Mouse (Mus musculus): ENCODE measurements around the gene Ppp6r1. TPM values are rescaled to one million over a fixed set of nuclear protein-coding genes. Genes with fewer than 3 reads are reported as not detected.
A peak's percentile ranks its signal among the peaks of the same experiment; 100 is the strongest.

The Ppp6r1 gene
- polyA plus RNA-seq, 1 experiment from 2014 or later = 7.6 TPM

DNA sequence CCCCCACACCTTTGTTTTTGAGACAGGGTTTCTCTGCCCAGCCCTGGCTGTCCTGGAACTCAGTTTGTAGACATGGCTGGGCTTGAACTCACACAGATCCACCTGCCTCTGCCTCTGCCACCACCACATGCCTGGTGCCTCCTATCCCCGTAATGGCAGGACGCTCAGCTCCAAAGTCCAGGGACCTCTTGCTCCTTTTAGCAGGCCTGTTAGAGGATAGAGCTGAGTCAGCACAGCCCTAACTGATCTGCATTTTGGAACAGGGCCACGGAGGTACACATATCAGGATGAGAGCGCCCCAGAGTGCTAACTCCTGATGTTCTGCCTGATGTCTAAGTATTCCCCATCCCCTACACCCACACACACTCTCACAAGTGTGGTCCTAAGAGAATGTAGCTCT is 27.8 kb downstream of the Ppp6r1 start, which contains the start of gene Tmem86b:
Tmem86b (minus strand) TSS at position 392 of the 400 bp plus-strand sequence.
- Histone ChIP-seq H3K4me2 (ENCODE audit: low read length) (no peak within 1 kb of the TSS), H3K9me3 (ENCODE audit: control insufficient read depth, low read length) (no peaks in the 10 kb centered on the region), H3K27me3 (replicated peaks; ENCODE audit: control insufficient read depth, insufficient read depth, low read length) (no peaks in the 10 kb centered on the region), H3K4me3 (replicated peaks; ENCODE audit: low read length) (no peak within 1 kb of the TSS), H3K9ac (replicated peaks; ENCODE audit: low read depth, low read length) (no peak within 1 kb of the TSS), H3K36me3 (ENCODE audit: control insufficient read depth, insufficient read depth) (peaks cover 36% of the 10 kb centered on the region), H3K4me1 (replicated peaks; ENCODE audit: control insufficient read depth, insufficient read depth, low read length) (no peaks in the 10 kb centered on the region), H3K27ac (ENCODE audit: low read length) (no peak within 1 kb of the TSS)
- 93% methylated on average over 4 of the region's 4 CpGs for WGBS
- ATAC-seq = no peak

DNA sequence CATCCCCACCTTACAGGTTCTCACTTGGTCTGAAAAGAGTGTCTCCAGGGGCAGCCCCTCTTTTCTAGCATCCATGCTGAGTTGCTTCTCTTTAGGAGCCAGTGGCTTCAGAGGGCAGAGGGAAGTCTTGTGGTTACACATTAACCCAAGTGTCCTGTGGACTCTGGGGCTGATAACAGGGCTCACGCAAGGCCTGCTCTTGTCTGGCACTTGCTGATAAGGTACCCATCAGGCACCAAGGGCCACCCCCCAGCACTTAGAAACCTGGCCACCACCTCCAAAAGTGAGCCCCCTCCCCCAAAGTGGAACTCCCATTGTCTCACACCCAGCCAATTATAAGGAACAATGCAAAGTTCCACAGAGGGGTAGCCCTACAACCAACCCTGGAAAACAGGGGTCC is 28.6 kb downstream of the Ppp6r1 start:
- no peaks in the 10 kb centered on the region for H3K27me3 ChIP-seq (replicated peaks; ENCODE audit: control insufficient read depth, insufficient read depth, low read length)
- H3K4me3 ChIP-seq (replicated peaks; ENCODE audit: low read length) = no peak overlapping the region
- H3K9ac ChIP-seq (replicated peaks; ENCODE audit: low read depth, low read length) = no peak overlapping the region
- H3K9me3 ChIP-seq (ENCODE audit: control insufficient read depth, low read length) = no peaks in the 10 kb centered on the region
- H3K27ac ChIP-seq (ENCODE audit: low read length) = no peak overlapping the region
- H3K4me2 ChIP-seq (ENCODE audit: low read length) = no peak overlapping the region
- peaks cover 31% of the 10 kb centered on the region for H3K36me3 ChIP-seq (ENCODE audit: control insufficient read depth, insufficient read depth)
- 92% methylated on average over 1 of the region's 1 CpGs for WGBS
- ATAC-seq = no peak
- no peaks in the 10 kb centered on the region for H3K4me1 ChIP-seq (replicated peaks; ENCODE audit: control insufficient read depth, insufficient read depth, low read length)

DNA sequence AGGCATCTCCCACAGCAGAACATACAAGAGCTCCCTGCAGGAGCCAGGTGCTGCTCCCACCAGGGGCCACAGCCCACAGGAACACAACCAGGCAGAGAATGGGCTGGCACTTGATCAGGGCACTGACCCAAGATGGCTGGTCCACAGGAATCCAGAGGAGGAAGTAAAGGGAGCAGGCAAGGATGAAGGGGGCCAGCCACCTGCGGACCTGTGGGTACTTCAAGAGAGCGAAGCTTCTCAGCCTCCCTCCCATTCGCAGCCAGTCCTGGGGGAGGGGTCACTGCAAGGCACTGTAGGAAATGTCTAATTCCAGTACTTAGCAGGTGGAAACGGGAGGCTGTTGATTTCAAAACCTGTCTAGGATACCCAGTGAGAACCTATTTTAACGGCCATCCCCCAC is 29.2 kb downstream of the Ppp6r1 start:
- no peaks in the 10 kb centered on the region for H3K4me1 ChIP-seq (replicated peaks; ENCODE audit: control insufficient read depth, insufficient read depth, low read length)
- no peaks in the 10 kb centered on the region for H3K9me3 ChIP-seq (ENCODE audit: control insufficient read depth, low read length)
- no peak overlapping the region for H3K4me2 ChIP-seq (ENCODE audit: low read length)
- H3K9ac ChIP-seq (replicated peaks; ENCODE audit: low read depth, low read length) = no peak overlapping the region
- no peak overlapping the region for H3K27ac ChIP-seq (ENCODE audit: low read length)
- no peaks in the 10 kb centered on the region for H3K27me3 ChIP-seq (replicated peaks; ENCODE audit: control insufficient read depth, insufficient read depth, low read length)
- H3K36me3 ChIP-seq (ENCODE audit: control insufficient read depth, insufficient read depth) = peaks cover 27% of the 10 kb centered on the region
- 92% methylated on average over 5 of the region's 5 CpGs for WGBS
- no peak for ATAC-seq
- H3K4me3 ChIP-seq (replicated peaks; ENCODE audit: low read length) = no peak overlapping the region

DNA sequence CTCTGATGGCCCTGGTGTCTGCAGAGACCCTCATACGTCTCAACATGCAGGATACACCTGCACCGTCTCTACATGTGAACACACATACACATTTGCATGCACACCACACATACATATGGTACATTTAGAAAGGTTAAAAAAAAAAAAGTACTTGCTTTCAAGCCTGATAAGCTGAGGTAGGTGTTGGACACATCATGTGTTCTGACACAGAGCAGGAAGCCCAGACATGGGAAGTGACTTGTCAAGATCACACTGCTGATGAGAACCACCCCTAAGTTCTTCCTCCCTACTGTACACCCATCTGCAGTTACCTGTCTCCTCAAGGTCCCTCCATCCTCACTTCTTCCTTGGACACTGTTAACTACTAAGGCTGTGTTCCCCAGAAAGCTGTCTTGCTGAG is 32.9 kb downstream of the Ppp6r1 start:
- WGBS = 93% methylated on average over 2 of the region's 2 CpGs

DNA sequence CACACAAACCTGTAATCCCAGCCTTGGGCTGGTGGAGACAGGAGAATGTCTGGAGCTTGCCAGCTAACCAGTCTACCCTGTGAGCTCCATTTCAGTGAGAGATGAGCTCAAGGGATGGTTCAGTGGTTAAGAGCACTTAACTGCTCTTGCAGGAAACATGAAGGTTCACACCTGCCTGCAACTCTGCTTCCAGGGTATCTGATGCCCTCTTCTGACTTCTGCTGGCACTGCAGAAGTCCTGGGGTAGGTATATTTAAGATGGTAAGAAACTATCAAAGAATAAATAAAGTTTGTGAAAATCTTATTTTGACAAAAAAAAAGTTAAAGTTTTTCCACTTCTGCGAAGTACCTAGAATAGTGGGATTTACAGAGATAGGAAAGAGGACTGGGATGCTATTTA is 34.5 kb downstream of the Ppp6r1 start:
- H3K27ac ChIP-seq (ENCODE audit: low read length) = no peak overlapping the region
- no peaks in the 10 kb centered on the region for H3K9me3 ChIP-seq (ENCODE audit: control insufficient read depth, low read length)
- WGBS = 44% methylated on average over 1 of the region's 1 CpGs
- no peaks in the 10 kb centered on the region for H3K4me1 ChIP-seq (replicated peaks; ENCODE audit: control insufficient read depth, insufficient read depth, low read length)
- H3K27me3 ChIP-seq (replicated peaks; ENCODE audit: control insufficient read depth, insufficient read depth, low read length) = no peaks in the 10 kb centered on the region
- no peak for ATAC-seq
- H3K4me3 ChIP-seq (replicated peaks; ENCODE audit: low read length) = no peak overlapping the region
- H3K36me3 ChIP-seq (ENCODE audit: control insufficient read depth, insufficient read depth) = peaks cover 6% of the 10 kb centered on the region
- H3K9ac ChIP-seq (replicated peaks; ENCODE audit: low read depth, low read length) = no peak overlapping the region
- no peak overlapping the region for H3K4me2 ChIP-seq (ENCODE audit: low read length)

More for the DNA sequence above, 32.9 kb downstream of the Ppp6r1 start:
- Histone ChIP-seq H3K4me2 (ENCODE audit: low read length) (no peak overlapping the region), H3K27me3 (replicated peaks; ENCODE audit: control insufficient read depth, insufficient read depth, low read length) (no peaks in the 10 kb centered on the region), H3K27ac (ENCODE audit: low read length) (no peak overlapping the region), H3K4me1 (replicated peaks; ENCODE audit: control insufficient read depth, insufficient read depth, low read length) (no peaks in the 10 kb centered on the region), H3K9me3 (ENCODE audit: control insufficient read depth, low read length) (no peaks in the 10 kb centered on the region), H3K36me3 (ENCODE audit: control insufficient read depth, insufficient read depth) (peaks cover 12% of the 10 kb centered on the region), H3K9ac (replicated peaks; ENCODE audit: low read depth, low read length) (no peak overlapping the region), H3K4me3 (replicated peaks; ENCODE audit: low read length) (no peak overlapping the region)
- no peak for ATAC-seq

DNA sequence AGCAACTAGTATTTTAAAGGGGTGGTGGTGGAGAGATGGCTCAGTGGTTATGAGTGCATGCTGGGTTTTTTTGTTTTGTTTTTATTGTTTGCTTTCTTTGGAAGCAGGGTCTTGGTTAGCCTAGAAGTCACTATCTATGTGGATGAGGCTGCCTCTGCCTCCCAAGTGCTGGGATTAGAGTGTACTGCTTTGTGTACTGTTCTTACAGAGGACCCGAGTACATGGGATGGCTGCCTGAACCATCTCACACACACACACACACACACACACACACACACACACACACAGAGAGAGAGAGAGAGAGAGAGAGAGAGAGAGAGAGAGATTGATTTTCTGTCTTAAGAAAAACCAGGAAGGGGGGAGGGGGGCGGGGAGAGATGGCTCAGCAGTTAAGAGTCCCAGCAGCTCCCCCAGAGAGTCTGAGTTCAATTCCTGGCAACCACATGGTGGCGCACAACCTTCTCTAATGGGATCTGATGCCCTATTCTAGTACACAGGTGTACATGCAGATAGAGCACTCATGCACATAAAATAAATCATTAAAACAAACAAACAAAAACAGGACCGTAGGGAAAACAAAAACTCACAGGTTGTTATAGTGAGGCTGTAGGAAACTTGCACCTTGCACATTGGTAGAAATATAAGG is 35.2 kb downstream of the Ppp6r1 start:
- Histone ChIP-seq H3K27ac (ENCODE audit: low read length) (no peak overlapping the region), H3K4me1 (replicated peaks; ENCODE audit: control insufficient read depth, insufficient read depth, low read length) (no peaks in the 10 kb centered on the region), H3K4me3 (replicated peaks; ENCODE audit: low read length) (no peak overlapping the region), H3K9ac (replicated peaks; ENCODE audit: low read depth, low read length) (no peak overlapping the region), H3K27me3 (replicated peaks; ENCODE audit: control insufficient read depth, insufficient read depth, low read length) (no peaks in the 10 kb centered on the region), H3K4me2 (ENCODE audit: low read length) (no peak overlapping the region), H3K36me3 (ENCODE audit: control insufficient read depth, insufficient read depth) (peaks cover 6% of the 10 kb centered on the region), H3K9me3 (ENCODE audit: control insufficient read depth, low read length) (no peaks in the 10 kb centered on the region)
- peak; percentile 68 for ATAC-seq
- 19% methylated on average over 4 of the region's 4 CpGs for WGBS

DNA sequence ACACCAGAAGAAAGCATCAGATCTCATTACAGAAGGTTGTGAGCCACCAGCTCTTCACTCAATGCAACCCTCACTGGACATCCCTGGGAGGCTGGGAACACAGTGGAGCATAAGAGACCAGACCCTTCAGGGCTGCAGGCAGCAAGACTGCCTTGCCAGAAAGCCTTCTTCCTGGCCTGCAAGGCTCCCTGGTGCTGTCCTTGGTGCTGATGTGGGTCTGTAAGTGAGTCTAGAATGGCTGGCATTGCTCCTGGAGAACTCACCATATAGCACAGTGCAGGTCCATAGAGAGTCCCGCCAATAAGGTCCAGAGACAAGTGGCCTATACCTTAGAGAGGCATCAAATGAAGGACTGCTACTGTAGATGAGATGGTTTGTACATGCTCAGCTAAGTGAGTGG is 38.8 kb downstream of the Ppp6r1 start:
- no peaks in the 10 kb centered on the region for H3K36me3 ChIP-seq (ENCODE audit: control insufficient read depth, insufficient read depth)

DNA sequence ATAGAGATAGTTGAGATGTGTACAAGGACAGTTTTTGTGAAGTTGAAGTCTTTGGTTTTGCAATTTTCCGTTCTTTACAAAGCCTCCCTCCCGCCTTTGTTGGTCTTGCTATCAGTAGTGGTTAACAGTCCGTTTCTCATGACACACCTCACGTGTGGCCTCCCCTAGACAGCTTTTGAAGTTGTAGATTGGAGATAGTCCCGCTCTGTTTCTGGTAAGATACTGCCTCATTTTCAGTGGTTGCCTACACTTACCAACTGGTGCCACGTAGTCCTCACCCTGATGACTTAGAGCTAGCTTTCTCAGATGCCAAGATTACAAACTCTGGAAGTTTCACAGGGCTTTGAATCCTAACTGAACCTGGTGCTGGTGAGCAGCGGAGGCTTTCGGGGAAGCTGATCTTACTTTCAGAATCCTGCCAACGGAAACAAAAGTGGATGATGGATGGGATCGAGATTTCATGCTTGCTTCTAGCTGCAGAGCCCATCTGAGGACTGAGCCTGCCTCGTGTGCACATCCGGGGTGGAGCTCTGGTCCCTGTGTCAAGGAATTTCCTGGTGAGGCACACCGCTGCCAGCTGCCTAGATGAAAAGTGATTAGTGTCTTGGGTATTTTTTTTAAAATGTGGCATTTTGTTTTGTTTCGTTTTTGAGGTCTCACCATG is 44.9 kb downstream of the Ppp6r1 start:
- H3K4me3 ChIP-seq (replicated peaks; ENCODE audit: low read length) = no peak overlapping the region
- H3K36me3 ChIP-seq (ENCODE audit: control insufficient read depth, insufficient read depth) = no peaks in the 10 kb centered on the region
- ATAC-seq = no peak
- H3K9me3 ChIP-seq (ENCODE audit: control insufficient read depth, low read length) = no peaks in the 10 kb centered on the region
- H3K4me1 ChIP-seq (replicated peaks; ENCODE audit: control insufficient read depth, insufficient read depth, low read length) = no peaks in the 10 kb centered on the region
- H3K27ac ChIP-seq (ENCODE audit: low read length) = no peak overlapping the region
- 82% methylated on average over 14 of the region's 14 CpGs for WGBS
- H3K27me3 ChIP-seq (replicated peaks; ENCODE audit: control insufficient read depth, insufficient read depth, low read length) = no peaks in the 10 kb centered on the region
- no peak overlapping the region for H3K4me2 ChIP-seq (ENCODE audit: low read length)
- no peak overlapping the region for H3K9ac ChIP-seq (replicated peaks; ENCODE audit: low read depth, low read length)

More for the DNA sequence above, 38.8 kb downstream of the Ppp6r1 start:
- Histone ChIP-seq H3K27me3 (replicated peaks; ENCODE audit: control insufficient read depth, insufficient read depth, low read length) (no peaks in the 10 kb centered on the region), H3K9ac (replicated peaks; ENCODE audit: low read depth, low read length) (no peak overlapping the region), H3K9me3 (ENCODE audit: control insufficient read depth, low read length) (no peaks in the 10 kb centered on the region), H3K4me1 (replicated peaks; ENCODE audit: control insufficient read depth, insufficient read depth, low read length) (no peaks in the 10 kb centered on the region), H3K4me2 (ENCODE audit: low read length) (no peak overlapping the region), H3K27ac (ENCODE audit: low read length) (no peak overlapping the region), H3K4me3 (replicated peaks; ENCODE audit: low read length) (no peak overlapping the region)
- WGBS = 42% methylated on average over 1 of the region's 1 CpGs
- no peak for ATAC-seq

DNA sequence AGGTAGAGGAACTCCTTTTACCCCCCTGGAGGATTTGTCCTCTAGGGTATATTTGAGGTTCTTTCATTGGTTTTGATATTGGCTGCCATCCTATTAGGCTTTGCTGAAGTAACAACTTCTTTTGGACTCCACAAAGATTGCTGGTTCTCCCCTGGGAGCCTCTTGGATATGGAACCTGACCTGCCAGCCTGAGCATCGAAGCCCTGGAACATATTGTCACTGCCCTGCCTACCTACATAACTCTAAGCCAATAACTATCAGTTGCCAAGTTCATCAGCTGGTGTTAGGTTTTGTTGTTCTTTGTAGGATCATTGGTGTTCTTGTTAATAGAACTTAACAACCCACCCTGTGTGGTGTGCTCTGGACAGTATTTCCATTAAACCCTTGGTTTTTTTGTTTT is 45.9 kb downstream of the Ppp6r1 start:
- H3K4me1 ChIP-seq (replicated peaks; ENCODE audit: control insufficient read depth, insufficient read depth, low read length) = no peaks in the 10 kb centered on the region
- H3K9me3 ChIP-seq (ENCODE audit: control insufficient read depth, low read length) = no peaks in the 10 kb centered on the region
- ATAC-seq = no peak

More for the DNA sequence above, 45.9 kb downstream of the Ppp6r1 start:
- Histone ChIP-seq H3K4me3 (replicated peaks; ENCODE audit: low read length) (no peak overlapping the region), H3K4me2 (ENCODE audit: low read length) (no peak overlapping the region), H3K27me3 (replicated peaks; ENCODE audit: control insufficient read depth, insufficient read depth, low read length) (no peaks in the 10 kb centered on the region), H3K36me3 (ENCODE audit: control insufficient read depth, insufficient read depth) (no peaks in the 10 kb centered on the region), H3K9ac (replicated peaks; ENCODE audit: low read depth, low read length) (no peak overlapping the region), H3K27ac (ENCODE audit: low read length) (no peak overlapping the region)
- WGBS = 79% methylated on average over 1 of the region's 1 CpGs

Measured in forebrain, embryonic 16.5 days (tissue).